In the genomic region with DNA sequence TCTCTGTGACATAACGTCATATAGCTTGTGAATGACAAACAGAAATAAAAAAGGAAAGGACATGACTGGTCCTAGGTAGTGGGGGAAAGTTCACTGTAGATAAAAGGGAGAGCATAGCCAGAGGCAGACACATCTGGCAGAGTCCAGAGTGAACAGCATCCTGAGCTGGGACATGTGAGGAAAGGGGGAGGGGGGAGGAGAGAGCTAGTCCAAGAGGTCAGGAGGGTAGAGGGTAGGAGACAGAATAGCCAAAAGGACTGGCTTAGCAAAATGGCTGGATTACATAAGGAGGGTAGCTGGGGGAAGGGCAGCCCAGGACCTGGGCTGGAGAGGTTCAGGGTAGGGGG, we compare ENCODE assay signal across 14 mouse cellular contexts.
DNase-seq lines count a peak whose midpoint lies in the region; ATAC-seq lines count a peak whose summit lies in the region.
"Had no signal": no experiment of that assay in that cellular context is flagged by ENCODE, and none has a peak within 500 bp of the region (broad histone marks: within the 10 kb centered on the region; RNA-seq: fewer than 3 reads in every experiment).

No protein-coding gene starts in this region.

- WGBS in heart, embryonic 15.5 days = 31% methylated on average over 1 of the region's 1 CpGs

- H3K4me2 ChIP-seq in heart, embryonic 15.5 days = no peak overlapping the region; the same call in 1 of the 2 replicates
- H3K4me2 ChIP-seq: embryonic facial prominence, embryonic 12.5 days; forebrain, embryonic 15.5 days; stomach, embryonic 15.5 days had no signal

- H3K4me3 ChIP-seq in heart, embryonic 15.5 days = no peak overlapping the region
- no peak overlapping the region for H3K4me3 ChIP-seq in brown adipose tissue, adult 24 weeks (ENCODE audit: insufficient read depth, low read depth, low read length)
- H3K4me3 ChIP-seq: embryonic facial prominence, embryonic 12.5 days; forebrain, embryonic 15.5 days; stomach, embryonic 15.5 days had no signal

- H3K4me1 ChIP-seq in heart, embryonic 15.5 days (replicated peaks) = peaks cover 30% of the 10 kb centered on the region
- peaks cover 27% of the 10 kb centered on the region for H3K4me1 ChIP-seq in brown adipose tissue, adult 24 weeks (ENCODE audit: control insufficient read depth, insufficient read depth, insufficient read length, low read length)
- H3K4me1 ChIP-seq: forebrain, embryonic 15.5 days had no signal

- H3K36me3 ChIP-seq in heart, embryonic 15.5 days = no peaks in the 10 kb centered on the region
- H3K36me3 ChIP-seq: embryonic facial prominence, embryonic 12.5 days; forebrain, embryonic 15.5 days; stomach, embryonic 15.5 days had no signal

- peak overlapping the region; percentile 2; the same call in 1 of the 2 replicates for H3K27ac ChIP-seq in heart, embryonic 15.5 days
- H3K27ac ChIP-seq in brown adipose tissue, adult 24 weeks (replicated peaks; ENCODE audit: low read depth, low read length) = peak overlapping the region; percentile 82
- H3K27ac ChIP-seq: embryonic facial prominence, embryonic 12.5 days; forebrain, embryonic 15.5 days; stomach, embryonic 15.5 days had no signal

- H3K9me3 ChIP-seq in heart, embryonic 15.5 days (replicated peaks) = no peaks in the 10 kb centered on the region
- H3K9me3 ChIP-seq: embryonic facial prominence, embryonic 12.5 days; forebrain, embryonic 15.5 days; stomach, embryonic 15.5 days had no signal

- DNase-seq in heart, postnatal 25 days (ENCODE audit: low spot score) = no peak
- peak; percentile 16 for DNase-seq in ES-CJ7 (ENCODE audit: low read depth, low spot score)
- DNase-seq in kidney, postnatal 25 days = peak; percentile 43 to 86
- no peak for DNase-seq in c-Kit-positive CD71-positive TER-119-positive erythroid progenitor cells, embryonic 14.5 days (ENCODE audit: low spot score)
- DNase-seq in retina, postnatal 1 day = no peak
- DNase-seq: cerebellum, adult 8-10 months; gastrocnemius, postnatal 14 days; right cerebral cortex, postnatal 4 days had no signal

- intact Hi-C loops in heart, postnatal 25 days (cut with DNase I) = loop anchor here (5.0 kb wide), 1 partner anchor 77 kb away; no protein-coding TSS in a partner anchor

- H3K9ac ChIP-seq in heart, embryonic 15.5 days = no peak overlapping the region
- H3K9ac ChIP-seq: embryonic facial prominence, embryonic 12.5 days; forebrain, embryonic 15.5 days; stomach, embryonic 15.5 days had no signal

- no peaks in the 10 kb centered on the region for H3K27me3 ChIP-seq in heart, embryonic 15.5 days
- H3K27me3 ChIP-seq: CH12.LX; embryonic facial prominence, embryonic 12.5 days; forebrain, embryonic 15.5 days; stomach, embryonic 15.5 days had no signal

- ATAC-seq in heart, embryonic 15.5 days (replicated peaks; ENCODE audit: insufficient number of reproducible peaks, insufficient read depth, low FRiP score, low read depth) = no peak; the same call in 1 of the 2 replicates
- ATAC-seq: forebrain, embryonic 15.5 days had no signal

Comparison
In these comparisons a context has a peak if more than half of its experiments do, and no peak if none do; other contexts are left out.
1. DNase-seq: peak in ES-CJ7 (single experiment) and kidney, postnatal 25 days (2 of 2); none in heart, postnatal 25 days (single experiment), c-Kit-positive CD71-positive TER-119-positive erythroid progenitor cells, embryonic 14.5 days (single experiment) and retina, postnatal 1 day (single experiment).